Mouse (Mus musculus) cortical plate, adult 2 months (tissue): ENCODE results near the gene 3110082J24Rik.

Experiments
- CTCF ChIP-seq: fragments of 200-500 bp; IDR thresholded peaks from 2 replicates; pipeline ENCODE4 v1.5.1; 2011; ENCODE audit warnings: mild to moderate bottlenecking, control low read depth, low read length; ENCODE audit not compliant: insufficient read depth; ENCODE audit errors: extremely low read depth
- POLR2A ChIP-seq: fragments of 200-500 bp; IDR thresholded peaks from 2 replicates; pipeline ENCODE4 v1.6.1; 2011; ENCODE audit warnings: mild to moderate bottlenecking, low read length, control low read depth; ENCODE audit not compliant: insufficient read depth; ENCODE audit errors: extremely low read depth

DNA sequence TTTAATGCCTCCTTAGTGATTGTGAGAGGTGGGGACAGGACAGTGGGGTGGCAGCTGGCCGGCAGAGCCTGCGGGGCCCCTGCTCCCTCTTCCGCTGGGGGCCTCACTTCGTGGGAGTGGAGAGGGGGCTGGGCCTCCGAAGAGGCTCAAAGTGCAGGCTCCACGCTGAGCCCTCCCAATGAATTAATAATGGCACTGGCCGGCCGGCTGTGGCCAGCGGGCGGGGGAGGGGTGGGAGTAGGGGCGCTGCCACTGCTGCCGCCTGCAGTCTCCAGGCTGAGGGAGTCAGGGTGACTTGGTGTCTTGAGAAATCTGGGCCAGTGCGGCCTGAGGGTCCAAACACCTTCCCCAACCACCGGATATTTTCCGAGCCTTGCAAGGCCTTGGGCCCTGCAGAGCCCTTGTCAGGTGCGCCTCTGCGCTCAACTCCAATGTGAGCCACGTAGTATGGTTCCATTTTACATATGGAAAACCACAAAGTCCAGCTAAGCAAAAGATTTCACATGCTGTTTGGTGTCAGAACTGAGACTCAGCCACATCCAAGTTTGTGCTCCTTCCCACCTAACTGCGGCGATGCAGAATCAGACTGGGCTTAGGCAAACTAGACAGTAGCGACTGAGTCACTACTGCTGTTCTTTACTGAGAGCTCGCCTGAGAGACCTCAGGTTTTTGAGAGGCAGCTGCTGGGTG is 4.6 kb upstream of the 3110082J24Rik start:
- TF ChIP-seq POLR2A = no peak
- TF ChIP-seq CTCF = no peak
